Mouse (Mus musculus) ES-E14 (cell line): ENCODE results near the gene Dctn2. TPM values are rescaled to one million over a fixed set of nuclear protein-coding genes. Genes with fewer than 3 reads are reported as not detected.

Experiments
- DNase-seq: peaks from one replicate; pipeline ENCODE4 v3.0.0-alpha.2; 2013; ENCODE audit warnings: low read depth, low spot score
- H3K27ac ChIP-seq: 2 replicates; pipeline ENCODE4 v1.5.1; 2012; ENCODE audit warnings: low read depth, mild to moderate bottlenecking, low read length, moderate library complexity, mixed read lengths; ENCODE audit not compliant: poor library complexity, insufficient read depth, severe bottlenecking
- H3K36me3 ChIP-seq: 2 replicates; pipeline ENCODE4 v1.6.1; 2012; ENCODE audit warnings: mild to moderate bottlenecking, low read length, moderate library complexity, mixed read lengths; ENCODE audit not compliant: control insufficient read depth, poor library complexity, insufficient read depth, severe bottlenecking
- H3K4me1 ChIP-seq, 2 experiments: fragments of 150-350 bp in 1 of 2; sonication (generic) in 1 of 2; 2 replicates each; pipeline ENCODE4 v1.6.1; 2012; ENCODE audit warnings: low read length in 2 of 2, mild to moderate bottlenecking in 1 of 2, mixed read lengths in 1 of 2; ENCODE audit not compliant: control insufficient read depth in 2 of 2, insufficient read depth in 2 of 2, poor library complexity in 1 of 2
- H3K4me3 ChIP-seq, 2 experiments: fragments of 150-350 bp in 1 of 2; sonication (generic) in 1 of 2; 2 replicates each; pipeline ENCODE4 v1.5.1; 2012; ENCODE audit warnings: low read length in 2 of 2, low read depth in 1 of 2, mild to moderate bottlenecking in 1 of 2, mixed read lengths in 1 of 2; ENCODE audit not compliant: insufficient read depth in 1 of 2, poor library complexity in 1 of 2, severe bottlenecking in 1 of 2
- H3K9ac ChIP-seq: 2 replicates; pipeline ENCODE4 v1.6.1; 2012; ENCODE audit warnings: low read depth, mild to moderate bottlenecking, low read length, mixed read lengths; ENCODE audit not compliant: poor library complexity, insufficient read depth, severe bottlenecking
- H3K9me3 ChIP-seq: fragments of 150-350 bp; sonication (generic); 2 replicates; pipeline ENCODE4 v1.6.1; 2012; ENCODE audit warnings: low read depth, mild to moderate bottlenecking, low read length; ENCODE audit not compliant: control insufficient read depth, insufficient read depth
- CHD2 ChIP-seq: IDR thresholded peaks from 2 replicates; pipeline ENCODE4 v1.6.1; 2014; ENCODE audit warnings: mild to moderate bottlenecking, low read depth, low read length, inconsistent platforms
- HCFC1 ChIP-seq: IDR thresholded peaks from 2 replicates; pipeline ENCODE4 v1.6.1; 2012; ENCODE audit warnings: low read length, inconsistent platforms, borderline replicate concordance; ENCODE audit not compliant: insufficient read depth
- MAFK ChIP-seq: IDR thresholded peaks from 2 replicates; pipeline ENCODE4 v1.6.1; 2014; ENCODE audit warnings: mild to moderate bottlenecking, low read depth, low read length, inconsistent platforms; ENCODE audit not compliant: insufficient read depth
- ZC3H11A ChIP-seq: IDR thresholded peaks from 2 replicates; pipeline ENCODE4 v1.6.1; 2012; ENCODE audit warnings: low read depth, mild to moderate bottlenecking, inconsistent platforms, low read length, borderline replicate concordance
- ZNF384 ChIP-seq: IDR thresholded peaks from 2 replicates; pipeline ENCODE4 v1.6.1; 2012; ENCODE audit warnings: low read depth, low read length, inconsistent platforms
- in situ Hi-C, 2 experiments: fragments of 600-800 bp; cut with MboI; formaldehyde crosslinking; loops; one replicate each; pipeline ENCODE4 v1.15.1; 2025; ENCODE audit warnings: low sequenced_read_pairs in 2 of 2, inconsistent platforms in 1 of 2; ENCODE audit not compliant: unreplicated experiment in 2 of 2
- total RNA-seq: library from RNA; depleted of rRNA; stranded (reverse); fragments of 300-350 nt; gene quantifications from 2 replicates; pipeline ENCODE4 v1.2.3, GENCODE M21; 2012

Dctn2 gene
- total RNA-seq, 1 experiment: 139 TPM

DNA sequence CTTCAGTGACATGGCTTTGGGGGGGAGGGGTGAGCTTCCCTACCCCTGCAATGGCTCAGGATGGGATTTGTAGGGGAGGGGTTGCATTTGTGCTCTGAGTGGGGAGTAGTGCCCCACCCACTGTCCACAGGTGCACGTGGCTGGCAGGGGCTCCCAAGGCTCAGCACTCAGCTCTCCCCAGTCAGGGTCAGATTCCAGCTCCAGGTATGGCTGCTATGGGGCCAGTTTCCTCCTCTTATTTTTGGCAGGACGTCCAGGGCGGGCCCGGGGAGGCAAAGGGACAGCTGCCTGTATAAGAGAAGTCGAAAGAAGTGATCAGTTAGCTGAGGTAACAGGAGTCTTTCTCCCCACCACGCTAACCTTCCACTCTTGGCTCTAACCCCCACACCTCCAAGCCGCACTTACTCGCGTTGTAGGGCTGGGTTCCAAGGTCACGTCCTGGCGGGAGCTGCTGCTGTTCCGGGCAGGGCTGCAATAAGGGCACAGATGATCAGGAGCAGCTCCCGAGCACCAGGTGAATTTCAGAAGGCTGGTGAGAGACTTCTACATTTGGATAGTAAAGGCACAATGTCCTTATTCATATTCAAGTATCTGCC lies 16.6 kb downstream of the Dctn2 start:
- Histone ChIP-seq H3K9me3 (no peaks in the 10 kb centered on the region), H3K36me3 (peaks cover 66% of the 10 kb centered on the region), H3K4me1 (peaks cover 4 to 38% of the 10 kb centered on the region in 2 experiments), H3K4me3 (no peak overlapping the region), H3K9ac (peak overlapping the region; percentile 13; the same call in 1 of the 2 replicates), H3K27ac (peak overlapping the region; percentile 40; the same call in 1 of the 2 replicates)
- no peak for DNase-seq
- in situ Hi-C loops: no loop called here
- no peak for TF ChIP-seq MAFK
- TF ChIP-seq ZNF384: no peak
- no peak for TF ChIP-seq ZC3H11A
- TF ChIP-seq HCFC1: no peak
- no peak for TF ChIP-seq CHD2

GRCm38 (mm10) chr10:127284105-127284622 lies 18.0 kb downstream of the Dctn2 start:
- TF ChIP-seq MAFK (no peak), ZNF384 (no peak), HCFC1 (no peak), ZC3H11A (no peak), CHD2 (no peak)
- no peaks in the 10 kb centered on the region for H3K9me3 ChIP-seq
- H3K9ac ChIP-seq: no peak overlapping the region
- in situ Hi-C loops: no loop called here
- H3K27ac ChIP-seq: no peak overlapping the region
- H3K4me3 ChIP-seq: no peak overlapping the region
- peaks cover 6 to 39% of the 10 kb centered on the region in 2 experiments for H3K4me1 ChIP-seq
- no peak for DNase-seq
- H3K36me3 ChIP-seq: peaks cover 57% of the 10 kb centered on the region

DNA sequence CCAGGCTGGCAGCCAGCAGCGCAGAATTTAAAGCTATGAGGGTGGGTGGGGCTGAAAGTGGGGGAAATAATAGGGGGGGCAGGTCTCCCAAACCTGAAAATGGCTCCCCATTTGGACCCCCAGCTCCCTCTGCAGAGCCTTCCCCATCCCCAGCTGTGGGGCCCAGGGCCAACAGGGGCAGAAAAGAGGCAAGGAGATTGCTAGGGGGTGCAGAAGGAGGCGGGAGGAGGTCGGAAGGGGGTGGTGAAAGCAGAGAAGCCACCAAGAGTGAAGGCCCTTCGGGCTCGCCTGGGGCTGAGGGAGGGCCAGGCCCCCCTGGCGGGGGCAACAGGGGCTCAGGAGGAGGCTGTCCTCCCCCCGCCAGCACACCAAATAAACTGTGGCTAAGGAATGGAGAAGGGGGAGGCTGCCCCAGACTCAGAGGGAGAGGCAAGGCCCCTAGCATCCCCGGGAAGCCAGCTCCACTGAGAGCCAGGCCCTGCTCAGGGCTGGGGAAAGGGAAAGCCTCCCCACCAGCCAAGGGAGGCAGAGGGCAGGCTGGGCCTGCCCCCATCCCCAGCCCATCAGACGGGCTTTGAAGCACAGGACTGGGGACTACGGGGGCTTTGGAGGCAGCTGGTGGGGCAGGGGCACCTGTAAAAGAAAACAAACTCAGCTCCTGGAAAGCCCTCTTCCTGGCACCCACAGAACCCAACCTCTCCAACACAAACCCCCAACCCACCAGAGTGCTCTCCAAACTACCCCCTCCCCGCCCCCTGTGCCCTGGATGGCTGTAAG lies 18.7 kb downstream of the Dctn2 start:
- Histone ChIP-seq H3K9ac (0 out of 2 replicates have a peak overlapping the region, but pooled peaks have one; percentile 7), H3K4me1 (peaks cover 8 to 41% of the 10 kb centered on the region in 2 experiments), H3K36me3 (peaks cover 57% of the 10 kb centered on the region), H3K27ac (no peak overlapping the region), H3K4me3 (no peak overlapping the region), H3K9me3 (no peaks in the 10 kb centered on the region)
- TF ChIP-seq ZC3H11A (no peak), MAFK (no peak), HCFC1 (no peak), CHD2 (no peak), ZNF384 (no peak)
- no peak for DNase-seq
- in situ Hi-C loops: no loop called here

- H3K9me3 ChIP-seq: no peaks in the 10 kb centered on the region
- H3K36me3 ChIP-seq: peaks cover 55% of the 10 kb centered on the region
- peaks cover 8 to 41% of the 10 kb centered on the region in 2 experiments for H3K4me1 ChIP-seq
- in situ Hi-C loops: no loop called here
- H3K9ac ChIP-seq: no peak overlapping the region
- no peak for DNase-seq
- no peak overlapping the region for H3K4me3 ChIP-seq
- no peak overlapping the region for H3K27ac ChIP-seq
- TF ChIP-seq ZC3H11A (no peak), ZNF384 (no peak)
These were observed 19.5 kb downstream of the Dctn2 start for GRCm38 (mm10) chr10:127285644-127286043.
